Mouse (Mus musculus): ENCODE data around the gene Sp2. TPM values are rescaled to one million over a fixed set of nuclear protein-coding genes. Genes with fewer than 3 reads are reported as not detected.

Sp2 gene
- polyA plus RNA-seq (2014; fragmentation: Nextera tagmentation; extraction: Ambion mirVana) = 13.3 and 23.9 TPM in 2 replicates

GRCm38 (mm10) chr11:96982859-96983258 lies at the start of gene Sp2:
TSS of gene Sp2 (minus strand) at chr11:96982959.
- Histone ChIP-seq H3K9ac (ENCODE audit: low read depth, low read length) (no peak within 1 kb of the TSS), H3K4me3 (ENCODE audit: low read length) (no peak within 1 kb of the TSS), H3K27me3 (ENCODE audit: control insufficient read depth, insufficient read depth, low read length) (peaks cover 1% of the 10 kb centered on the region; the same call in 1 of the 2 replicates), H3K36me3 (ENCODE audit: control insufficient read depth, insufficient read depth, low read length) (no peaks in the 10 kb centered on the region), H3K27ac (ENCODE audit: low read depth, low read length) (no peak within 1 kb of the TSS), H3K4me1 (ENCODE audit: control insufficient read depth, insufficient read depth, low read length) (peaks cover 13% of the 10 kb centered on the region; the same call in 1 of the 2 replicates), H3K4me2 (replicated peaks; ENCODE audit: low read depth, low read length) (0 out of 2 replicates have a peak within 1 kb of the TSS, but pooled peaks have one; percentile 19), H3K9me3 (ENCODE audit: control insufficient read depth, low read length) (no peaks in the 10 kb centered on the region)
- 51% methylated on average over 7 of the region's 7 CpGs for WGBS
- no peak for ATAC-seq (ENCODE audit: low FRiP score, low TSS enrichment)

GRCm38 (mm10) chr11:97032499-97032898 lies 49.7 kb upstream of the Sp2 start:
- ATAC-seq (ENCODE audit: low FRiP score, low TSS enrichment) = no peak
- Histone ChIP-seq H3K27ac (ENCODE audit: low read depth, low read length) (no peak overlapping the region), H3K9me3 (ENCODE audit: control insufficient read depth, low read length) (no peaks in the 10 kb centered on the region), H3K4me1 (ENCODE audit: control insufficient read depth, insufficient read depth, low read length) (peaks cover 15% of the 10 kb centered on the region), H3K36me3 (ENCODE audit: control insufficient read depth, insufficient read depth, low read length) (peaks cover 4% of the 10 kb centered on the region; the same call in 1 of the 2 replicates), H3K4me2 (replicated peaks; ENCODE audit: low read depth, low read length) (no peak overlapping the region), H3K4me3 (ENCODE audit: low read length) (no peak overlapping the region), H3K27me3 (ENCODE audit: control insufficient read depth, insufficient read depth, low read length) (no peaks in the 10 kb centered on the region), H3K9ac (ENCODE audit: low read depth, low read length) (no peak overlapping the region)
- whole genome bisulfite sequencing = 95% methylated on average over 4 of the region's 4 CpGs

DNA sequence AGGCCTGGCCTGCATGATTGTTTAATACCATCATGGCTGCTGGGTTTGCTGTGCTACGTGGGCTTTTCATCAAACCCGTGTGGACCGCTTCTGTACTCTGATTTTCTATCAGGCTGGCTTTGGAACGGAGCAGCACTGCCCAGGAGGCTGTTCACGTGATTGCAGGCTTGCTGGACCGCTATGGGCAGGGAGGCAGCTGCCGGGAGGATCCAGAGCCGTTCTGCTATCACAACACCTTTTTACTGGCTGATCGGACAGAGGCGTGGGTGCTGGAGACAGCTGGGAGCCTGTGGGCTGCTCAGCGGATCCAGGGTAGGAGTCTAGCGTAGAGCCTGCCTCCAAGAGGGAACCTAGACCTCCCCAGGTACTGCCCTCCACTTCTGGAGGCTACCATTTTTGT lies 49.2 kb upstream of the Sp2 start:
- WGBS = 72% methylated on average over 12 of the region's 12 CpGs
- no peak overlapping the region for H3K4me3 ChIP-seq (ENCODE audit: low read length)
- H3K27ac ChIP-seq (ENCODE audit: low read depth, low read length) = no peak overlapping the region
- H3K27me3 ChIP-seq (ENCODE audit: control insufficient read depth, insufficient read depth, low read length) = no peaks in the 10 kb centered on the region
- no peaks in the 10 kb centered on the region for H3K9me3 ChIP-seq (ENCODE audit: control insufficient read depth, low read length)
- H3K36me3 ChIP-seq (ENCODE audit: control insufficient read depth, insufficient read depth, low read length) = peaks cover 4% of the 10 kb centered on the region; the same call in 1 of the 2 replicates
- H3K4me1 ChIP-seq (ENCODE audit: control insufficient read depth, insufficient read depth, low read length) = peaks cover 15% of the 10 kb centered on the region
- H3K9ac ChIP-seq (ENCODE audit: low read depth, low read length) = no peak overlapping the region
- no peak overlapping the region for H3K4me2 ChIP-seq (replicated peaks; ENCODE audit: low read depth, low read length)
- ATAC-seq (ENCODE audit: low FRiP score, low TSS enrichment) = no peak

DNA sequence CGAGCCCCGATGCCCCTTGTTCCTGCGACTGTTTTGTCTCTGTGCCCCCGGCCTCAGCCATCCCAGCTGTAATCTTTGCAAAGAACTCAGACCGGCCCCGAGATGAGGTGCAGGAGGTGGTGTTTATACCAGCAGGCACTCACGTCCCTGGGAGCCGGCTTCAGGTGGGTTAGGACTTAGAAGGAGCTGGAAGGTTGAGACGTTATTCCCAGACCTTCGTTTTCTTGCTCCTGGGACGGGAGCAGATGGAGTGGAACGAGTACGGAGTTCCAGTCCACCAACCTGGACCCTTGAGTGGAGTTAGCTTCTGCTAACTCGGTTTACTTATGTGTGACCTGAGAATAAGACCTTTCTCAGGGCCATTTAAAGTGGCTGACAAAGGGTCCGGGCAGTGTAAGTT lies 47.7 kb upstream of the Sp2 start:
- H3K4me1 ChIP-seq (ENCODE audit: control insufficient read depth, insufficient read depth, low read length) = peaks cover 19% of the 10 kb centered on the region
- 10% methylated on average over 15 of the region's 15 CpGs for WGBS
- H3K9ac ChIP-seq (ENCODE audit: low read depth, low read length) = peak overlapping the region; percentile 75
- no peaks in the 10 kb centered on the region for H3K27me3 ChIP-seq (ENCODE audit: control insufficient read depth, insufficient read depth, low read length)
- peak overlapping the region; percentile 64 for H3K4me3 ChIP-seq (ENCODE audit: low read length)
- no peaks in the 10 kb centered on the region for H3K9me3 ChIP-seq (ENCODE audit: control insufficient read depth, low read length)
- H3K4me2 ChIP-seq (replicated peaks; ENCODE audit: low read depth, low read length) = peak overlapping the region; percentile 76
- ATAC-seq (ENCODE audit: low FRiP score, low TSS enrichment) = no peak
- H3K27ac ChIP-seq (ENCODE audit: low read depth, low read length) = peak overlapping the region; percentile 87
- peaks cover 4% of the 10 kb centered on the region; the same call in 1 of the 2 replicates for H3K36me3 ChIP-seq (ENCODE audit: control insufficient read depth, insufficient read depth, low read length)

DNA sequence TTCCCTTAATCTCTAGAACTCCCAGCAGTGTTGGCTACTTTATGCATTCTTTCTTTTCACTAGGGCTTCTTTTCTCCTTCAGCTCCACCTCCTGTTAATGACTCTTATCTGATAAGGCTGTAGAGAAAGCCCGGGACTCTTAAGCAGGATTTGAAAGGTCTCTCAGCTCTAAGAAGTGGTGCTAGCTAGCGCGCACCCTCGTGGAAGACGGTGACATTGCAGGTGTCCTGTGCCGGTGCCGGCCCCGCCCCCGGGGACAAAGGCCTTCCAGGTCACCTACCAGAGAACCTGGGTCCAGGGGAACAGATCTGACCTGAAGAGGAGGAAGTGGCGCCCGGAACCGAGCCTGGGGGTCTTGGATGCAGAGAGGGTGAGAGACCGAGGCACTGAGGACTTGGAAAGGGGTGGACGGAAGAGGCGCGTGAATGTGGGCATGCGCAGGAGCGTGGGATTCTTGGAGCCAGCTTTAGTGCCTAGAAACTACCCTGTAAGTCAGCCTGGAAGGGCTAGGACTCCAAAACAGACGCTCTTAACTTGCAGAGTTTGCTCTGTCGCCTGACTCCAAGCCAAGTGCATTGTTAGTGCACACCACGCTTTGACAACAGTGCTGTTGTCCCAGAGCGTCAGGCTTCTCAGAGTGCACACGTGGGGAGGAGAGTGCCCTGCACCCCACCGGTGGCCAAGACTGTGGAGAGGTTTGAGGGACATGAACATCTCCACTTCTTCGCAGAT lies 47.1 kb upstream of the Sp2 start, which contains the start of gene Scrn2:
Gene Scrn2, plus strand, starts transcription at position 253 of the 732 bp plus-strand sequence.
- Histone ChIP-seq H3K27ac (ENCODE audit: low read depth, low read length) (peak within 1 kb of the TSS; percentile 87), H3K4me3 (ENCODE audit: low read length) (peak within 1 kb of the TSS; percentile 64), H3K9ac (ENCODE audit: low read depth, low read length) (peak within 1 kb of the TSS; percentile 75), H3K4me2 (replicated peaks; ENCODE audit: low read depth, low read length) (peak within 1 kb of the TSS; percentile 76), H3K36me3 (ENCODE audit: control insufficient read depth, insufficient read depth, low read length) (peaks cover 3% of the 10 kb centered on the region; the same call in 1 of the 2 replicates), H3K27me3 (ENCODE audit: control insufficient read depth, insufficient read depth, low read length) (no peaks in the 10 kb centered on the region), H3K4me1 (ENCODE audit: control insufficient read depth, insufficient read depth, low read length) (peaks cover 25% of the 10 kb centered on the region), H3K9me3 (ENCODE audit: control insufficient read depth, low read length) (no peaks in the 10 kb centered on the region)
- peak; percentile 65 for ATAC-seq (ENCODE audit: low FRiP score, low TSS enrichment)
- 1% methylated on average over 25 of the region's 25 CpGs for WGBS

DNA sequence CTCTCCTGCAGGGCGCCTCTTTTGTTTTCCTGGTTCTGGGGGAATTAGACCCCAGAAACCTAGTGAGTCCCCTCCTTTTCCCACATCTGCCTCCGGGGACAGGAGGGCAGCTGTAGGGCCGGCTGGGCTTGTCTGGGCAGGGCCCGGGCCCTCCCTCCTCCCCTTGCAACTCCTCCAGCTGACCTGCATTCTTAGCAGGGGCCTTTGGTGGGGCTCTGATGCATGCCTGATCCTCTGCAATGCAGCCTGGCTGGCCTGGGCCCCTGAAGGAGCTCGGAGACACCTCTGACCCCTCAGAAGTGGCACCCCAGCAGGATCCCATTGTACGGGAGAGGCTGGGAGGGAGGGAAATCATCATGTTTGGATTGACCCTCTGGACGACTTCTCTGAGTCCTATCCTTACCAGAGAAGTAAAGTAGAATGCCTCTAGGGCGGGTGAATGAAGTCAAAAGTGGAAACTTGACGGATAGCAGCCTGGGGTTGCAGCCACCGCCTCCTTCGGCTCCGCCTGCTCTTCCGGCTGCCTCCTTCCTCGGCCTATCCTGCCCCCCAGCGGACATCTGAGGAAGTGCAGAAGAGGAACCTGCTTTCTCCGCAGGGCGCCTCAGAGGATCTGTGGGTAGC lies 43.1 kb upstream of the Sp2 start:
- Histone ChIP-seq H3K4me3 (ENCODE audit: low read length) (peak overlapping the region; percentile 19), H3K4me1 (ENCODE audit: control insufficient read depth, insufficient read depth, low read length) (peaks cover 44% of the 10 kb centered on the region), H3K4me2 (replicated peaks; ENCODE audit: low read depth, low read length) (peak overlapping the region; percentile 44), H3K9ac (ENCODE audit: low read depth, low read length) (peak overlapping the region; percentile 48), H3K27ac (ENCODE audit: low read depth, low read length) (peak overlapping the region; percentile 86), H3K9me3 (ENCODE audit: control insufficient read depth, low read length) (no peaks in the 10 kb centered on the region), H3K27me3 (ENCODE audit: control insufficient read depth, insufficient read depth, low read length) (peaks cover 33% of the 10 kb centered on the region), H3K36me3 (ENCODE audit: control insufficient read depth, insufficient read depth, low read length) (no peaks in the 10 kb centered on the region)
- WGBS = 2% methylated on average over 17 of the region's 17 CpGs
- peak; percentile 59 for ATAC-seq (ENCODE audit: low FRiP score, low TSS enrichment)

DNA sequence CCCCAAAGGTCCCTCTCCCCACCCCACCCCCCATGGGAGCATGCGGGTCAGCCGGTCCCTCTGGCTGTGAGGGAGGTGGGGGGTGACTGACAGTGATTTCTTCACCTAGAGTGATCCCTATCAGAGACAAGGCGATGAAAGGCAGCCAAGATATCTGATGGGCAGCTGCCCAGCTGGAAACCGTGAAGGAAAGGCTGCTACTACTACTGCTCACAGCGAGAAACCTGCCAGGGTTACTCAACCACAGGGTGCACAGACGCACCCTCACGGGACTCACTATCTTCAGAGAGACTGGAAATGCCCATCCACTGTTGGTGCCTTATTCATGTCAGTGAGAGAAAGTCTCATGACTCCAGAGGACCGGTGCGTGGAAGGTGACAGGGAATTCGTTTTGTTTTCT lies 42.2 kb upstream of the Sp2 start:
- Histone ChIP-seq H3K27ac (ENCODE audit: low read depth, low read length) (no peak overlapping the region), H3K4me3 (ENCODE audit: low read length) (no peak overlapping the region), H3K36me3 (ENCODE audit: control insufficient read depth, insufficient read depth, low read length) (no peaks in the 10 kb centered on the region), H3K27me3 (ENCODE audit: control insufficient read depth, insufficient read depth, low read length) (peaks cover 42% of the 10 kb centered on the region), H3K9ac (ENCODE audit: low read depth, low read length) (no peak overlapping the region), H3K4me2 (replicated peaks; ENCODE audit: low read depth, low read length) (no peak overlapping the region), H3K4me1 (ENCODE audit: control insufficient read depth, insufficient read depth, low read length) (peaks cover 40% of the 10 kb centered on the region), H3K9me3 (ENCODE audit: control insufficient read depth, low read length) (no peaks in the 10 kb centered on the region)
- no peak for ATAC-seq (ENCODE audit: low FRiP score, low TSS enrichment)
- WGBS = 35% methylated on average over 10 of the region's 10 CpGs

DNA sequence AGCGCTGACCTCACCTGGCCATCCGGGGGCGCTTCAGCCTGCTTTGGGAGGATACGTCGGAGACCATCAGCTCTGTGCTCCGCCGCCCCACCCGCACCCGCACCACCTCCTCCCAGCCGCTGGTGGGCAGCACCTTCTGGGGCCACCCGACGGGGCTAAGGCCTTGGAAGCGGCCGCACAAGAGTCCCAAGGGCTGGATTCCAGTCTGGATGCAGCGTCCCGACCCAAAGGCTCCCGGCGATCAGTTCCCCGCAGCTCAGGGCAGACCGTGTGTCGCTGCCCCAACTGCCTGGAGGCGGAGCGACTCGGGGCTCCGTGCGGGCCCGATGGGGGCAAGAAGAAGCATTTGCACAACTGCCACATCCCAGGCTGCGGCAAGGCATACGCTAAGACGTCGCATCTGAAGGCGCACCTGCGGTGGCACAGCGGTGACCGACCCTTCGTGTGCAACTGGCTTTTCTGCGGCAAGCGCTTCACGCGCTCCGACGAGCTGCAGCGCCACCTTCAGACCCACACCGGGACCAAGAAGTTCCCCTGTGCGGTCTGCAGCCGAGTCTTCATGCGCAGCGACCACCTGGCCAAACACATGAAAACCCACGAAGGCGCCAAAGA lies 39.2 kb upstream of the Sp2 start:
- H3K4me1 ChIP-seq (ENCODE audit: control insufficient read depth, insufficient read depth, low read length) = peaks cover 46% of the 10 kb centered on the region
- peak; percentile 28; the same call in 1 of the 2 replicates for ATAC-seq (ENCODE audit: low FRiP score, low TSS enrichment)
- peak overlapping the region; percentile 87 for H3K4me2 ChIP-seq (replicated peaks; ENCODE audit: low read depth, low read length)
- no peak overlapping the region for H3K27ac ChIP-seq (ENCODE audit: low read depth, low read length)
- H3K9ac ChIP-seq (ENCODE audit: low read depth, low read length) = peak overlapping the region; percentile 57
- whole genome bisulfite sequencing = 1% methylated on average over 50 of the region's 50 CpGs
- H3K36me3 ChIP-seq (ENCODE audit: control insufficient read depth, insufficient read depth, low read length) = no peaks in the 10 kb centered on the region
- H3K9me3 ChIP-seq (ENCODE audit: control insufficient read depth, low read length) = no peaks in the 10 kb centered on the region
- peak overlapping the region; percentile 49 for H3K4me3 ChIP-seq (ENCODE audit: low read length)
- peaks cover 67% of the 10 kb centered on the region for H3K27me3 ChIP-seq (ENCODE audit: control insufficient read depth, insufficient read depth, low read length)
